Mouse (Mus musculus): ENCODE results near the gene Rnf44.

DNA sequence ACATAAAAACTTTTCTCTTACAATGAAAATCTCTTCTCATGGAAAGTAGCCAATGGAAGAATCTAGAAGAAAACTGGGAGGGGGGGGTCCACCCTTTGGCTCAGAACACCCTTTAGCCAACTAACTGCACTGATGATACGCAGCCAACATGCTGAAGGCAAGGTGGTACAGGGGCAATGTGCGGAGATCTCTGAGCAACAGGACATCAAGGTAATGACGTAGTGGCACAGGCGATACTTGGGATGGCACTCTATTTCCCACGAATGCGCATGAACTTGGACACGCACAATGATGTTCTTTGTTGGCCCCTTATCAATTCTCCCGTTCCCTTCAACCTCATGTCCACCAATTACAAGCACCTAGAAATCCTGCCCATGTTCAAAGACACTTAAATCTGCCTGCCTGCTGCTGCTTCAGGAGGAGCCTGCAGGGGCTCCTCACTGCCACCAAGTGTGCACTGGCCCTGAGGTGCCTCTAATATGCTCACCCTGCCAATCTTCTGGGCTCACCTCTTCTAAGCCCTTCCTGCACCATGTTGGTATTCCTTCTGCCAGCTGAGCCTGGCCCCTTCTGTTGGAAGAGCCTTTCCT is 3.5 kb downstream of the Rnf44 start:
- no peak for TF ChIP-seq CTCF (IDR thresholded peaks at IDR 0.05; ENCODE audit: borderline replicate concordance, extremely low read depth, insufficient read depth, insufficient read length)
- TF ChIP-seq POLR2A (IDR thresholded peaks at IDR 0.05; ENCODE audit: borderline replicate concordance, extremely low read depth, insufficient read depth, insufficient read length, poor library complexity, severe bottlenecking), result no peak

Data from brain, embryonic 14.5 days (tissue).